Mouse (Mus musculus): Measurements from ENCODE around the gene Tmem235. TPM values are rescaled to one million over a fixed set of nuclear protein-coding genes. Genes with fewer than 3 reads are reported as not detected.

The Tmem235 gene
- polyA plus RNA-seq, 1 experiment from 2014 or later: not detected

DNA sequence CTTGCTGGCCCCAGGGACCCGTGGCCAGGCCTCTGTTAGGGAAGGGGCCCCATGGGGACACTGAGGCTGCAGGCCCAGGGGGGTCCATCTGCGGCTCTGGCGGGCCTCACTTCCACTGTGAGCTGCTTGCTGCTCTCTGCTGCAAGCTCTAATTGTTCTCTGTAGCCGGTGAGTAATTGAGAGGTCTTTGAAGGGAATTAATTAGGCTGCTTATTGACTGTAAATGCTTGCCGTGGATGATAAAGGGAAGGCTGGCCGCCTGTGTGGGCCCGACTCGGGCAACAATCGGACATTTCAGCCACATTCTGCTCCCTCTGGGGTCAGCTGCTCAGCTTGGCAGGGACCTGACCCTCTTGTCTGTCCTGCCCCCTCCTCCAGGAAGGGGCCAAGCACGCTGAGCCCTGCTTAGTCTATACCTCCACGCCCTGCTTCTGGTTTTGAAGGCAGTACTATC, 29.4 kb downstream of the Tmem235 start:
- 5% methylated on average over 11 of the region's 11 CpGs for WGBS
- peak overlapping the region; percentile 54 for H3K4me2 ChIP-seq (ENCODE audit: low read depth, low read length)
- no peaks in the 10 kb centered on the region for H3K9me3 ChIP-seq (replicated peaks; ENCODE audit: control insufficient read depth, low read length)
- peaks cover 25% of the 10 kb centered on the region for H3K4me1 ChIP-seq (ENCODE audit: control insufficient read depth, insufficient read depth, low read length)
- H3K27me3 ChIP-seq (ENCODE audit: control insufficient read depth, insufficient read depth, low read length): peaks cover 13% of the 10 kb centered on the region
- H3K27ac ChIP-seq (replicated peaks; ENCODE audit: low read depth, low read length): 0 out of 2 replicates have a peak overlapping the region, but pooled peaks have one; percentile 32
- ATAC-seq (replicated peaks; ENCODE audit: insufficient number of reproducible peaks, low FRiP score, low TSS enrichment, low read depth): peak; percentile 36; the same call in 1 of the 2 replicates
- no peak overlapping the region; the same call in 1 of the 2 replicates for H3K4me3 ChIP-seq (ENCODE audit: low read depth, low read length)
- H3K9ac ChIP-seq (replicated peaks; ENCODE audit: low read length): peak overlapping the region; percentile 54
- DNase-seq (ENCODE audit: low spot score): no peak
- no peaks in the 10 kb centered on the region for H3K36me3 ChIP-seq (replicated peaks; ENCODE audit: control insufficient read depth, insufficient read depth, low read depth, low read length)

DNA sequence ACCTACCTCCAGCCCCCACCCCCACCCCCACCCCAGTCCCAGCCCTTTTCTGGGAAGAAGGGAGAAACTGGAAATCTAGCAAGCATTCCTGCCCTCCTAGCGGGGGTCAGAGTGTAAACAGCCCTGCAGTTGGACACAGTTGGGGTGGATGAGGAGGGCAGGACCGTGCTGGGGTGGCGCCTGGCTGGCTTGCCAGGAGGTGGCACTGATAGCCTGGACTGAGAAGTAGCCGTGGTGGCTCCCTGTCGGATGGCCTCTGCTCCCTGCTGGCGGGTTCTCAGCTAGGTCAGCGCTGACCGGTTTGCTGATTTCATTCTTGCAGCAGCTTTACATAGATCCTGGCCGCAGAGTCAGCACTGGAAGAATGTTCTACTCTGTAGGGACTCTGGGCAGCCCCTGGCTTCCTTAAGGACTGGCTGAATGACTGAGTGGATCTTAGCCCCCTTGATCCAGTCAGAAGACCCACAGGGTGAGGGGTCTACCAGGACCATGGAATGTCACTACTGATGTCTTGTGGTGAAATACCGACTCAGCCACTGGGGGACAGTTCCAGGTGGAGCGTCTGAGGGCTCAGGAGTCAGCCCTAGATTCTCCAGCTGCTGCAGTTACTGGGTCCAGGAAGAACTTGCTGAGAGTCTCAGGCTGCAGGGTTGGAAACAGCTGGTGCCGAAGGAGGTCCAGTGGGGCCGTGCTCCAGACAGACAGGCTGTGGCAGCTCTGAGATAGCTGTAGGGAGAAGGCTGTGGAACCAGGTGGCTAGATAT, 30.1 kb downstream of the Tmem235 start:
- 14% methylated on average over 13 of the region's 13 CpGs for WGBS
- no peak overlapping the region for H3K27ac ChIP-seq (replicated peaks; ENCODE audit: low read depth, low read length)
- H3K9me3 ChIP-seq (replicated peaks; ENCODE audit: control insufficient read depth, low read length): no peaks in the 10 kb centered on the region
- no peaks in the 10 kb centered on the region for H3K36me3 ChIP-seq (replicated peaks; ENCODE audit: control insufficient read depth, insufficient read depth, low read depth, low read length)
- no peak overlapping the region for H3K9ac ChIP-seq (replicated peaks; ENCODE audit: low read length)
- peak; percentile 61 for ATAC-seq (replicated peaks; ENCODE audit: insufficient number of reproducible peaks, low FRiP score, low TSS enrichment, low read depth)
- peaks cover 25% of the 10 kb centered on the region for H3K4me1 ChIP-seq (ENCODE audit: control insufficient read depth, insufficient read depth, low read length)
- H3K4me3 ChIP-seq (ENCODE audit: low read depth, low read length): no peak overlapping the region
- H3K27me3 ChIP-seq (ENCODE audit: control insufficient read depth, insufficient read depth, low read length): peaks cover 13% of the 10 kb centered on the region
- peak; percentile 33 for DNase-seq (ENCODE audit: low spot score)
- no peak overlapping the region for H3K4me2 ChIP-seq (ENCODE audit: low read depth, low read length)

DNA sequence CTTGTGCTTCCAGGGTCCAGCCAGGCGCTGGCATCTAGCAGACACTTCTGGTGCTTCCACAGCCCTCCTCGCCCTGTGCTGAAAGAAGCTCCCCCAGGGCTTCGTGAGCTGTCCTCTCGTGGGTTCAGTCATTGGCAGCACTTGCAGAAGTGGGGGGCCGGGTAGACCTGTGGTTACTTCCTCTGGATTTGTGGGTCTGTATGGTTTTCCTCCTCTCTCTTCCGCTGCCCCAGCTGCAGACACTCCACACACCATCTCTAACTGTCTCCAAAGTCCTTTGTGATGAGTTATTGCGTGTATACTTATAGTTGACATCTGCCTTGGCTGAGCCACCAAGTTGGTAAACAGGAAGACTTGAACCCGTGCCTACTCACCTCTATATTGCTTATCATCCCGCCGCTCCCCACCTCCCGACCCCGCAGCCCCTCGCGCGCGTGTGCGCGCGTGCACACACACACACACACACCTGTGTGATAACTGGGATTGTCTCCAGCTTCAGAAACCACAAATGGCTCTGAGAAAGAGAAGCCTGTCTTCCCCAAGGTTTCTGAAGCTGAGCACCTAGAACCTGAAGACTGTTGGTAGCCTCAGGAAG, 31.1 kb downstream of the Tmem235 start:
- Histone ChIP-seq H3K27me3 (ENCODE audit: control insufficient read depth, insufficient read depth, low read length) (peaks cover 13% of the 10 kb centered on the region), H3K4me3 (ENCODE audit: low read depth, low read length) (no peak overlapping the region), H3K36me3 (replicated peaks; ENCODE audit: control insufficient read depth, insufficient read depth, low read depth, low read length) (no peaks in the 10 kb centered on the region), H3K9me3 (replicated peaks; ENCODE audit: control insufficient read depth, low read length) (no peaks in the 10 kb centered on the region), H3K9ac (replicated peaks; ENCODE audit: low read length) (no peak overlapping the region), H3K27ac (replicated peaks; ENCODE audit: low read depth, low read length) (no peak overlapping the region), H3K4me2 (ENCODE audit: low read depth, low read length) (no peak overlapping the region), H3K4me1 (ENCODE audit: control insufficient read depth, insufficient read depth, low read length) (peaks cover 25% of the 10 kb centered on the region)
- DNase-seq (ENCODE audit: low spot score) (no peak), ATAC-seq (replicated peaks; ENCODE audit: insufficient number of reproducible peaks, low FRiP score, low TSS enrichment, low read depth) (no peak)
- 94% methylated on average over 19 of the region's 19 CpGs for WGBS

DNA sequence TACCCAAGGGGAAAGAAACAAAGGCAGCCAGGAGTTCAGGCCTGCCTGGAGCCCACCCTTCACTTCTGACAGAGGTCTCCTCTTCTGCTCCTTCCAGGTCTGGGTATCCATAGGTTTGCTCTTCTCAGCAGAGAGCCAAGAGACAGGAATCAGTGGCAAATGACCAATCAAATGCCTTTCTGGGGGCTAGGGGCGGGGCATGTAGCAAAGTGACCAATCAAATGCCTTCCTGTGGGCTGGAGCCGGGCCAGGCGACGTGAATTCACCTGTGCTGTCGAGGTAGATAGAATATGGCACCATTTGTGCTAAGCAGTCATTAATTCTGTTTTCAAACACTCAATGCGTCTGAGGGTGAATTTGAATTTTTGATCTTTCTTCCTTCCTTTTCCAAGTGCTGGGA, 31.6 kb downstream of the Tmem235 start:
- no peak overlapping the region for H3K27ac ChIP-seq (replicated peaks; ENCODE audit: low read depth, low read length)
- peaks cover 13% of the 10 kb centered on the region for H3K27me3 ChIP-seq (ENCODE audit: control insufficient read depth, insufficient read depth, low read length)
- no peak overlapping the region for H3K4me2 ChIP-seq (ENCODE audit: low read depth, low read length)
- H3K4me3 ChIP-seq (ENCODE audit: low read depth, low read length): no peak overlapping the region
- H3K9me3 ChIP-seq (replicated peaks; ENCODE audit: control insufficient read depth, low read length): no peaks in the 10 kb centered on the region
- no peak for ATAC-seq (replicated peaks; ENCODE audit: insufficient number of reproducible peaks, low FRiP score, low TSS enrichment, low read depth)
- WGBS: 64% methylated on average over 6 of the region's 6 CpGs
- no peak for DNase-seq (ENCODE audit: low spot score)
- H3K4me1 ChIP-seq (ENCODE audit: control insufficient read depth, insufficient read depth, low read length): peaks cover 25% of the 10 kb centered on the region
- H3K36me3 ChIP-seq (replicated peaks; ENCODE audit: control insufficient read depth, insufficient read depth, low read depth, low read length): no peaks in the 10 kb centered on the region
- no peak overlapping the region for H3K9ac ChIP-seq (replicated peaks; ENCODE audit: low read length)

DNA sequence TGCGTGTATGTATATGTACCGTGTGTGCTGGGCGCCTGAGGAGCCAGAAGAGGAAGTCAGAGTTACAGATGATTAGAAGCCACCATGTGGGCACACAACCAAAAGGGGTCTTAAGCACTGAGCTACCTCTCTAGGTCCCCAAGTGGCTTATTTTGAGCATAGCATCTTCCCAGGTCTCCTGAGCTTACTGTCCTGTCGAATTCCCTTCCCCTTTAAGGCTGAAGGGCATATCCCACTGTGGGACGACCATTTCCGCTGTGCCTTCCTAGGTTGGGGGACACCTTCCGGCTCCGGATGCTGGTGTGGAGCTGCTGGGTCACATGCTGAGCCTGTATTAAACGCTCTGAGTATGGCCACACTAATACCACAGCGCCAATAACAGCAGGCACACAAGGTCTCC, 34.1 kb downstream of the Tmem235 start:
- Histone ChIP-seq H3K27me3 (ENCODE audit: control insufficient read depth, insufficient read depth, low read length) (peaks cover 3% of the 10 kb centered on the region), H3K9me3 (replicated peaks; ENCODE audit: control insufficient read depth, low read length) (no peaks in the 10 kb centered on the region), H3K4me1 (ENCODE audit: control insufficient read depth, insufficient read depth, low read length) (peaks cover 11% of the 10 kb centered on the region), H3K27ac (replicated peaks; ENCODE audit: low read depth, low read length) (no peak overlapping the region), H3K36me3 (replicated peaks; ENCODE audit: control insufficient read depth, insufficient read depth, low read depth, low read length) (no peaks in the 10 kb centered on the region), H3K9ac (replicated peaks; ENCODE audit: low read length) (no peak overlapping the region), H3K4me2 (ENCODE audit: low read depth, low read length) (no peak overlapping the region), H3K4me3 (ENCODE audit: low read depth, low read length) (no peak overlapping the region)
- 54% methylated on average over 10 of the region's 10 CpGs for WGBS
- no peak for ATAC-seq (replicated peaks; ENCODE audit: insufficient number of reproducible peaks, low FRiP score, low TSS enrichment, low read depth)
- DNase-seq (ENCODE audit: low spot score): no peak

DNA sequence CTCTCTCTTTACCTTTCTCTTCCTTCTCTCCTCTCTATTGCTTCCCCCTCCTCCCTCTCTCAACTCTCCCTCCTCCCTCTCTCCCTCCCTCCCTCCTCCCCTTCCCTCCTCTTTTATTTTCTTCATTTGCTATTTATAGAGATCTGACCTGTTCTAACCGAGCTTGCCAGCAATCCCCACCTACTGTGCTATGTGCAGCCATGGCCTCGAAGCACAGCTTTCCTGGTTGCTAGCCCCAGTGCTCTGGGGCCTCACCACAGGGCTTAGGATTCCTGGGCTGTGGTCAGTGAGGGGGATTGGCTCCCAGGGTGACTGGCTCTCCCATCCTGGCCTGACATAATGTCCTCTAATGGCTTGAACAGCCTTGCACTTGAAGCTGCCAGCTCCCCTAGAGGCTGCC, 36.0 kb downstream of the Tmem235 start:
- Histone ChIP-seq H3K9me3 (replicated peaks; ENCODE audit: control insufficient read depth, low read length) (no peaks in the 10 kb centered on the region), H3K9ac (replicated peaks; ENCODE audit: low read length) (no peak overlapping the region), H3K4me3 (ENCODE audit: low read depth, low read length) (no peak overlapping the region), H3K36me3 (replicated peaks; ENCODE audit: control insufficient read depth, insufficient read depth, low read depth, low read length) (no peaks in the 10 kb centered on the region), H3K4me1 (ENCODE audit: control insufficient read depth, insufficient read depth, low read length) (no peaks in the 10 kb centered on the region), H3K27ac (replicated peaks; ENCODE audit: low read depth, low read length) (no peak overlapping the region), H3K4me2 (ENCODE audit: low read depth, low read length) (no peak overlapping the region), H3K27me3 (ENCODE audit: control insufficient read depth, insufficient read depth, low read length) (no peaks in the 10 kb centered on the region; the same call in 1 of the 2 replicates)
- ATAC-seq (replicated peaks; ENCODE audit: insufficient number of reproducible peaks, low FRiP score, low TSS enrichment, low read depth) (no peak), DNase-seq (ENCODE audit: low spot score) (no peak)
- WGBS: 50% methylated on average over 2 of the region's 2 CpGs

DNA sequence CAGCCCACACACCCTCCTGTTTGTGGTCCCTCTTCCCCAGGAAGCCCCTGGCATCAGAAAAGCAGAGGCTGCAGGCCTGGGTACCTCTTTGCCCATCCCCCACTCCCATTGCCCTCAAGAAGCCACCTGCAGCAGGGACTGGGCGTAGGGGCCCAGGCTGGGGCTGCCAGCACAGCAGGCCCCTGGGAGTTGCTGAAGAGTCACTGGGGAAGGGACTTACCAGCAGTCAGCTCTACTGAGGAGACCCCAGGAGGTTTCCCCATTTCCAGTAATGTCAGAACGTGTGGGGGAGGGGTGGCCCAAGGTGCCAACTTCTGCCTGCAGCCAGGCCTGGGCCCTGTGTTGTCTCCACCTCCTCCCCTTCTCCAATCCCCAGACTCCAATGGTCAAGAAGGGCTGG, 41.7 kb downstream of the Tmem235 start:
- H3K9ac ChIP-seq (replicated peaks; ENCODE audit: low read length): no peak overlapping the region
- no peaks in the 10 kb centered on the region for H3K4me1 ChIP-seq (ENCODE audit: control insufficient read depth, insufficient read depth, low read length)
- no peaks in the 10 kb centered on the region for H3K27me3 ChIP-seq (ENCODE audit: control insufficient read depth, insufficient read depth, low read length)
- H3K27ac ChIP-seq (replicated peaks; ENCODE audit: low read depth, low read length): no peak overlapping the region
- no peak for DNase-seq (ENCODE audit: low spot score)
- H3K4me2 ChIP-seq (ENCODE audit: low read depth, low read length): no peak overlapping the region
- WGBS: 59% methylated on average over 2 of the region's 2 CpGs
- no peaks in the 10 kb centered on the region for H3K36me3 ChIP-seq (replicated peaks; ENCODE audit: control insufficient read depth, insufficient read depth, low read depth, low read length)
- H3K4me3 ChIP-seq (ENCODE audit: low read depth, low read length): no peak overlapping the region
- ATAC-seq (replicated peaks; ENCODE audit: insufficient number of reproducible peaks, low FRiP score, low TSS enrichment, low read depth): no peak
- H3K9me3 ChIP-seq (replicated peaks; ENCODE audit: control insufficient read depth, low read length): no peaks in the 10 kb centered on the region

DNA sequence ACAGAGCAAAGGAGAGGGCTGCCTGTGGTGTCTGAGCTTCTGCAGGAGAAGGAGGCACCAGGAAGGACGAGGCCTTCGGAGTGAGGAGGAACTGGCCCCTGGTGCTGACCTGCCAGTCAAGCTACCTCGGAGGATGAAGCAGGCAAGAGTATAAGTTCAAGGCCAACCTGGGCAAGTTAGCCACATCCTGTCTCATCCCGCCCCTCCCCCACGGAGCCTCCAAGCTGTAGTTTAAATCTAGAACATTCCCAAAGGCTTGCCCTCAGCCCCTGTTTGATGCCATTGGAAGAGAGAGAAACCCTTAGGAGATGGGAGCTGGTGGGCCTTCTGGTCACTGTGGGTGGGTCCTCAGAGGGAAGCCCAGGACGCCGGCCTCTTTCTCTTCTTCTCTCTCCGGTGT, 43.9 kb downstream of the Tmem235 start:
- no peaks in the 10 kb centered on the region for H3K4me1 ChIP-seq (ENCODE audit: control insufficient read depth, insufficient read depth, low read length)
- H3K9ac ChIP-seq (replicated peaks; ENCODE audit: low read length): no peak overlapping the region
- no peaks in the 10 kb centered on the region for H3K27me3 ChIP-seq (ENCODE audit: control insufficient read depth, insufficient read depth, low read length)
- no peak overlapping the region for H3K4me3 ChIP-seq (ENCODE audit: low read depth, low read length)
- no peaks in the 10 kb centered on the region for H3K9me3 ChIP-seq (replicated peaks; ENCODE audit: control insufficient read depth, low read length)
- no peak for DNase-seq (ENCODE audit: low spot score)
- H3K27ac ChIP-seq (replicated peaks; ENCODE audit: low read depth, low read length): no peak overlapping the region
- H3K4me2 ChIP-seq (ENCODE audit: low read depth, low read length): no peak overlapping the region
- no peak for ATAC-seq (replicated peaks; ENCODE audit: insufficient number of reproducible peaks, low FRiP score, low TSS enrichment, low read depth)
- H3K36me3 ChIP-seq (replicated peaks; ENCODE audit: control insufficient read depth, insufficient read depth, low read depth, low read length): no peaks in the 10 kb centered on the region
- 88% methylated on average over 8 of the region's 8 CpGs for WGBS

Measured in embryonic facial prominence, embryonic 11.5 days (tissue).